Mouse (Mus musculus) myocyte (in vitro differentiated cells): ENCODE data around the gene Crat.

ENCODE experiments used
- CEBPB ChIP-seq: IDR thresholded peaks from 2 replicates; pipeline ENCODE4 v1.6.1; 2011; ENCODE audit warnings: mild to moderate bottlenecking, moderate library complexity; ENCODE audit not compliant: poor library complexity, insufficient read depth, severe bottlenecking
- E2F4 ChIP-seq: IDR thresholded peaks from one replicate; pipeline ENCODE4 v1.6.1; 2011; ENCODE audit warnings: mild to moderate bottlenecking, control low read depth, moderate library complexity; ENCODE audit not compliant: insufficient read depth
- MAX ChIP-seq: IDR thresholded peaks from one replicate; pipeline ENCODE4 v1.6.1; 2011; ENCODE audit warnings: low read depth, mild to moderate bottlenecking, control low read depth
- MYOD1 ChIP-seq, 3 experiments: IDR thresholded peaks; one replicate each; pipeline ENCODE4 v1.6.1; 2011; ENCODE audit warnings: control low read depth in 2 of 3, low read depth in 2 of 3, mild to moderate bottlenecking in 2 of 3, moderate library complexity in 1 of 3; ENCODE audit not compliant: insufficient read length in 2 of 3, control insufficient read depth in 1 of 3
- POLR2A ChIP-seq: IDR thresholded peaks from one replicate; pipeline ENCODE4 v1.6.1; 2011; ENCODE audit warnings: low read depth, mild to moderate bottlenecking, control low read depth, moderate library complexity; ENCODE audit not compliant: insufficient read length
- POLR2AphosphoS2 ChIP-seq: IDR thresholded peaks from one replicate; pipeline ENCODE4 v1.6.1; 2011; ENCODE audit warnings: low read depth, control low read depth; ENCODE audit not compliant: insufficient read length
- REST ChIP-seq: IDR thresholded peaks from one replicate; pipeline ENCODE4 v1.6.1; 2011; ENCODE audit warnings: mild to moderate bottlenecking, control low read depth, moderate library complexity; ENCODE audit not compliant: insufficient read depth, insufficient read length
- USF1 ChIP-seq: IDR thresholded peaks from one replicate; pipeline ENCODE4 v1.6.1; 2011; ENCODE audit warnings: low read depth, mild to moderate bottlenecking, control low read depth, moderate library complexity

DNA sequence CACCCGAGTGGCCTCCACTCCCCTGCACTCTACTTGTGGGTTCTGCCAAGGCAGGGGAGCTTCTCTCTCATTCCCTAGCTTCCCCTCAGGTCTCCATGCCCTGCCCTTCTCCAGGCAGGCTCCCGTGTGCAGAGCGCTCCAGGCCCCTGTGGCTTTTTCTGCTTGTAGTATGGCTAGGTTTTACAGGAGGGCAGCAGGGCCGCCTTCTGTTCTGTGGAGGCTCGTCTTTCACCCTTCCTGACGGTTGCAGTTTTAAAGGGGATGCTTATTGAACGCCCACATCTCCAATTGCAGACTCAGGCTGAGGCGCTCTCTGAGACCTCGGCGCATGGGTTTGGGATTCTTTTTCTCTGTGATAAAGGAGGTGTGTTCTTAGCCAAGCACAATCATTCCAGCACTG is 3.5 kb upstream of the Crat start:
- TF ChIP-seq USF1, result no peak
- TF ChIP-seq CEBPB, result no peak
- no peak for TF ChIP-seq POLR2A
- TF ChIP-seq MYOD1 (IDR thresholded peaks at IDR 0.05; ENCODE audit: control insufficient read depth in 1 of 3, insufficient read length in 2 of 3, low read depth in 2 of 3), result no peak
- no peak for TF ChIP-seq MAX
- TF ChIP-seq POLR2AphosphoS2, result no peak
- TF ChIP-seq E2F4, result no peak
- no peak for TF ChIP-seq REST
